Mouse (Mus musculus) yolk sac, embryonic 10.5 days (tissue): ENCODE results near the gene Ush2a.

Experiments used
- DNase-seq: peaks from one replicate; pipeline ENCODE4 v3.0.0-alpha.2; 2017; ENCODE audit warnings: low spot score

Ush2a gene

GRCm38 (mm10) chr1:188772516-188773229, 510.9 kb downstream of the Ush2a start:
- no peak for DNase-seq

GRCm38 (mm10) chr1:188773631-188774030, 511.8 kb downstream of the Ush2a start:
- no peak for DNase-seq

GRCm38 (mm10) chr1:188777556-188778161, 515.8 kb downstream of the Ush2a start:
- DNase-seq, result no peak

- DNase-seq, result no peak
Measured at GRCm38 (mm10) chr1:188785056-188785455, 523.2 kb downstream of the Ush2a start.

GRCm38 (mm10) chr1:188805069-188805468, 543.2 kb downstream of the Ush2a start:
- DNase-seq, result no peak

- peak; percentile 62 for DNase-seq
Measured at GRCm38 (mm10) chr1:188805852-188806251, 544.0 kb downstream of the Ush2a start.

GRCm38 (mm10) chr1:188810631-188811030, 548.8 kb downstream of the Ush2a start:
- DNase-seq, result no peak

GRCm38 (mm10) chr1:188815072-188815471, 553.2 kb downstream of the Ush2a start:
- DNase-seq, result no peak

- DNase-seq, result no peak
Measured at GRCm38 (mm10) chr1:188824195-188824594, 562.4 kb downstream of the Ush2a start.

GRCm38 (mm10) chr1:188824878-188825532, 563.2 kb downstream of the Ush2a start:
- no peak for DNase-seq

- DNase-seq, result no peak
Measured at GRCm38 (mm10) chr1:188830527-188831407, 568.9 kb downstream of the Ush2a start.

- no peak for DNase-seq
Measured at GRCm38 (mm10) chr1:188833906-188834305, 572.1 kb downstream of the Ush2a start.

GRCm38 (mm10) chr1:188834770-188835169, 572.9 kb downstream of the Ush2a start:
- no peak for DNase-seq

GRCm38 (mm10) chr1:188837613-188838295, 575.9 kb downstream of the Ush2a start:
- no peak for DNase-seq

- DNase-seq, result no peak
Measured at GRCm38 (mm10) chr1:188847242-188847641, 585.4 kb downstream of the Ush2a start.

GRCm38 (mm10) chr1:188852776-188853175, 591.0 kb downstream of the Ush2a start:
- no peak for DNase-seq

GRCm38 (mm10) chr1:188854240-188854639, 592.4 kb downstream of the Ush2a start:
- no peak for DNase-seq

GRCm38 (mm10) chr1:188855034-188855433, 593.2 kb downstream of the Ush2a start:
- no peak for DNase-seq

GRCm38 (mm10) chr1:188859718-188860117, 597.9 kb downstream of the Ush2a start:
- no peak for DNase-seq

GRCm38 (mm10) chr1:188865881-188866280, 604.1 kb downstream of the Ush2a start:
- no peak for DNase-seq

GRCm38 (mm10) chr1:188866515-188866914, 604.7 kb downstream of the Ush2a start:
- DNase-seq, result no peak
